Mouse (Mus musculus) olfactory bulb, adult 2 months (tissue): ENCODE data around the gene Gfra1.

Experiments used
- CTCF ChIP-seq: fragments of 200-500 bp; IDR thresholded peaks from 2 replicates; pipeline ENCODE4 v1.5.1; 2012; ENCODE audit warnings: low read depth, mild to moderate bottlenecking, low read length, moderate library complexity; ENCODE audit not compliant: insufficient read depth
- POLR2A ChIP-seq: fragments of 200-500 bp; IDR thresholded peaks from 2 replicates; pipeline ENCODE4 v1.6.1; 2012; ENCODE audit warnings: mild to moderate bottlenecking, low read depth, low read length, moderate library complexity; ENCODE audit not compliant: insufficient read depth

DNA sequence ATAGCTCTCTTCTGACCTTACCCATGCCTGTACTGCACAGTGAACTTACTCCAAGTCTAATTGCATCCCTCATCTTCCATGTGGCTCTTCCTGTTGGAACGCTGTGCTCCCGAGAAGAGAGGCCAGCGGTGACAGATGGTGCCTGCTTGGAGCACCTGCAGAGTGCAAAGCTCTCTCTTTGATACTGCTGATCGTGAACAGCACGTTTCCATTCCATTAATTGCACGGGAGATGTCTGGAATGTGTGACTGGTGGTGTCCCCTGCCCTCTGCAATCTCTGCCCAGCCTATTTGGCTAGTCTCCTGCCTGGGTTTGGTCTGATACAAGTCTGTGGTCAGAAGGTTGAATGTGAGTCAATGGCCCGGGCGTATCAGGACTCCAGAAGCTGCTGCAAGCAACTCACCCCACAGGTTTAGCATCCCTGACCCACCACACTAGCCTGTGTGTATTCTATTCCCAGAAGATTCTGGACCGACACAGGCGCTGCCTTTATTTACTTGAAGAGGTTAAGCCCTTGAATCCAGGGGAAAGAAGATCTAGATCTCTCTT, 249.1 kb downstream of the Gfra1 start:
- TF ChIP-seq CTCF (no peak), POLR2A (no peak)
